Mouse (Mus musculus) lung, postnatal 10 days (tissue): ENCODE data around the gene Kcnt2.

ENCODE experiments used
- DNase-seq: peaks from one replicate; pipeline ENCODE4 v3.0.0; 2021

The Kcnt2 gene

DNA sequence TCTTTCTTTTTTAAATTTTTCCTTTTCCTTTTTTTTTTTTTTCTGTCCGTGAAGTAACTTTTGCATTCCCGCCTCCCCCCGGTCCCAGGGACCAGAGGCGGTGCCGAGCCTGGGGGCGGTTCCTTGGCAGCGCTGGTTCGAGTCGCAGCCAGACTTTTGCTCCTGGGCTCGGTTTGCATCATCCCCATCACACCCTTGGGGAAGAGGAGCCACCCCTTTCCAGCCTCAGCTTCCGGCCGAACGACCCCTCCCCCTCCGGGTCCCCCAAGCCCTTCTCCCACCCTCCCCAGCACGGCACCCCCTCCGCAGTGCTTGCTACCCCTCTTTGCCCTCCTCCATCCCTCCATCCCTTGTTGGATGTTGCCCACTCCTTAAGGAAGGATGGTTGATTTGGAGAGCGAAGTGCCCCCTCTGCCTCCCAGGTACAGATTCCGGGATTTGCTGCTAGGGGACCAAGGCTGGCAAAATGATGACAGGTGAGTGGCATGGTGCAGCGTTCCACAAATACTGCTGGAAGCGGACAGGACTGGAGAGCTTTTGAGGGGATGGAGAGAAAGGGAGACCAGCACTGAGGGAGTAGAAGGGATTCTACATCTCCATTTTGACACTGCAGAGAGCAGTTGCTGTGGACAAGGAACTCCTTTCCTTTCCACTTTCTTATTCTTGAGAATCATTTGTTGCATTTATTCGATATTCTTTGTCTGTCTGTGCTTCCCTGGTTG is at the start of gene Kcnt2:
Gene Kcnt2 (plus strand): TSS at position 283 of the 722 bp plus-strand sequence.
- peak; percentile 18 for DNase-seq

DNA sequence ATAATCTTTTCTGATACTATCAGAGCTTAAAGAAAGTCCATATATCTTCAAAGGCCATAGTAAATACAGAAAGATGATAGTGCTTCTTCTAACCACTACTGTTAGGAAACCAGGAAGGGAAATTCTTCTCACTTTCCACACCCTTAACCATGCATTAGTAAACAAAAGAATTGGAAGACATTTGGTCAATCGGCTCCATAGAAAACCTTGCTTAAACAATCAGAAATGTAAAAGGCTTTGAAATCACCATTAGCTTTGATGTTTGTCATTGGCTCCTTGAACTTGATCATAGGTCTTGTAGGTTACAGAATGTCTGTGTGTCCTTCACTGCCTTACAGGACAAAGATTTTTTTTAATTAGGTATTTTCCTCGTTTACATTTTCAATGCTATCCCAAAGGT is 40.6 kb upstream of the Kcnt2 start:
- DNase-seq = no peak

DNA sequence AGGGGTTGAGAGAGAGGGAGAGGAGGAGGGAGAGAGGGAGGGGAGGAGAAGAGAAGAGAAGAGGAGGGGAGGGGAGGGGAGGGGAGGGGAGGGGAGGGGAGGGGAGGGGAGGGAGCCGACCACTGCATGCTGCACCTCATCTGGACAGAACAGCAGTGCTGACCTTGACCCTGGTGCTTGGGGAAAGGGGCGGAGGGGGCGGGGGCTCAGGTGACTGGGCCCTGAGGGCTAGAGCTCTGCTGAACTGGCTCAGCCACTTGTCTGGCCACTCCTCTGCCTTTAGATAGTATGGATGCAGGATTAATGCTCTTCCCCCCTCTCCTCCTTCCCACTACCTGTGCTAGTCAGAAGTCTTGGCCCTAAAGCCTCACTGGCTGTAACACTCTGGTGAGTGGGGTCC is 20.7 kb upstream of the Kcnt2 start:
- DNase-seq = no peak

DNA sequence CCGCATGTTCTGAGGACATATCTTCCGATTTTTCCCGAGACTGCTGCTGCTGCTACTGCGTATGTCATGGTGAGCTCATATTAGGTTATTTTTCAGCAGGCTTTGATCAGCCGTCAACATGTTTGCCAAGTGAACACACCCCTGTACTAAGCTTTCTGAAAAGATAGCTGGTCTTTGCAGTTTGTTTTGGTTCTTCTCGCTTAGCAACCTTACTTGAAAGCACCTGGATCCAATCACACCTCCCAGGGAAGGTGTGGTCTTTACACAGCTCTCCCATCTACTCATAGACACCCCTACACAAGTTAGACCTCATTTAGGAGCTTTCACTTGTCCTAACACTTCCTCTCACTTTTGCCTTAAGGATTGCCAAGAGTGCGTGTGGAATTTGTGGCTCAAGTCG is 19.3 kb upstream of the Kcnt2 start:
- DNase-seq = no peak

- DNase-seq = peak; percentile 27
These were observed 493 bp upstream of the Kcnt2 start for GRCm38 (mm10) chr1:140245465-140245864.

GRCm38 (mm10) chr1:140264696-140265095 is 18.7 kb downstream of the Kcnt2 start:
- peak; percentile 8 for DNase-seq

- no peak for DNase-seq
These were observed 20.1 kb downstream of the Kcnt2 start for GRCm38 (mm10) chr1:140266047-140266446.

DNA sequence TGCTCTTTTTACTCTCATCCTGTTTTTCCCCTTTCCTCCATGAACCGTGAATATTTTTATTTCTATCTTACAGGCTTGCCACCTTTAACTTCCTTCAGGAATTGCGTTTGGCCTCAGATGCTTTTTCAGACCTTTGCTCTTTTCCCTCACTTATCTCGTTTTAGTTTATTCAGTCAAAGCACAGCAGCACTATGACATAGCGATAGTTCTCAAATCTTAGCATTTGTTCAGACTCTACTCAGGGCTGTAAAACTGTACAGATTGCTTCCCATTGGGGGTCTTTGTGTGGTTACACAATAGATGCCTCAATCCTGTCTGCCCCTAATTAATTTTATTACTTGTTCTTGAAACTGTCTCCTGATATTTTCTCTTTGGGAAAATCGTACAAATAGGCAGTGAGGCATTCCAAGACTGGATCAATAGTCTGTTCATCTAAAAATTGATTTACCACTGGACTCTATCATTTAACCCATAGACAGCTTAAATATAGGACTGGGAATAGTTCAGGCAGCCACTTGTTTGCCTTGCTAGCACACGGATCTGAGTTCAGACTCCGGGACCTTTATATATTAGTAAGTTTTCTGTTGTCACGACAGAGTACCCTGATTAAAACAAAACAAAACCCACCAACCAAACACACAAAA is 20.8 kb downstream of the Kcnt2 start:
- DNase-seq = no peak

- no peak for DNase-seq
These were observed 21.3 kb downstream of the Kcnt2 start for GRCm38 (mm10) chr1:140267288-140267687.

DNA sequence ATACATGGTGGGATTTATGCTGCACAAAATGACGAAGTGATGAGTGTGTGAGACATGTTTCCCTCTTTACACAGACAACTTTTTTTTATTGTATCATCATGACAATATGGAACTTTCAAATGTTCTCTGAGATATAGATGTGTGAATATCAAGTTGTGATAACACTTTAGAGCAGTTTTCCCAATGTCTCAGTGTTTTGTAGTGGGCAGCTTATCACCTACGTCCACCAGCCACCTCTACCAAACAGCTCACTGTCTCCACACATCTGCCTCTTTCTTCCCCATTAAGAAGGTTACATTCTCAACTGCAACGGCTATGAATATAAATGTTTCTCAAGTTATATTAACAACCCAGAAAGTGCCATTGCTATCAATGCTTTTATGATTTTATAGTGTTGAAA is 27.7 kb downstream of the Kcnt2 start:
- no peak for DNase-seq

GRCm38 (mm10) chr1:140275813-140276212 is 29.9 kb downstream of the Kcnt2 start:
- DNase-seq = no peak

DNA sequence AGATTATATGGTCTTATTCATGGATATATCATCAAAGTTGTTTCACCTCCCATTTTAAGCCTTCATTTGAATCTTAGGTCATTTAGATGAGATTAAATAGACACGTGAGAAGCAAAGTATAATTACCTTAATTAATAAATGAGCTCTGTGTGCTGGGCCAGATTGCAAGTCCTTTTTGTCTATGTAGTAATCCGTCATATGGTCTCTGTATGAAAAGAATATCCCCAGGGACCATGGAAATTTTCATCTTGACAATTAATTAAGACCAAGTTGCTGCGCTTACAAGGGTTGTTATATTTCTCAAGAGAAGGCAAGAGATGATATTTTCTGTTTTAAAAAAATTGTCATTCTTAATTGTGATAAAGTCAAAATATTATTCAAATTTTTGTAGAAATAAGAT is 47.2 kb downstream of the Kcnt2 start:
- no peak for DNase-seq

DNA sequence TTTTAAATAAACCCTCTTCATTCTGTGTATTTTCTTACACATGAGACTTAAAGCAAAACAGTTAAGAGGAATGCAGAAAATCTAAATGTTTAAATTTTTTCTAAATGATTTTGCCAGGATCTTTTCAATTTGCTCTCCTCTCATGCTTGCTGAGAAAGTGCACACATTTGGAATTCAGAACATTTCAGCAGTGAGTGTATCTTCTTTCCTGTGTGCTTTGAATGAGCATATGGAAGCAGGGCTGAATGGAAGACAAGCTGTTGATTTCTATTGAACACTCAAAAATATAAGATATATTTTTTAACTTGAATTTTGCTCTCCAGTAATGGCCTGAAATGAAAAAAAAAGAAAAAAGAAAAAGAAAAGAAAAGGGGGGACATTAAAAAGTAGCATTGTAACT is 49.5 kb downstream of the Kcnt2 start:
- no peak for DNase-seq

GRCm38 (mm10) chr1:140304244-140304643 is 58.3 kb downstream of the Kcnt2 start:
- DNase-seq = no peak

GRCm38 (mm10) chr1:140305344-140305743 is 59.4 kb downstream of the Kcnt2 start:
- DNase-seq = no peak

DNA sequence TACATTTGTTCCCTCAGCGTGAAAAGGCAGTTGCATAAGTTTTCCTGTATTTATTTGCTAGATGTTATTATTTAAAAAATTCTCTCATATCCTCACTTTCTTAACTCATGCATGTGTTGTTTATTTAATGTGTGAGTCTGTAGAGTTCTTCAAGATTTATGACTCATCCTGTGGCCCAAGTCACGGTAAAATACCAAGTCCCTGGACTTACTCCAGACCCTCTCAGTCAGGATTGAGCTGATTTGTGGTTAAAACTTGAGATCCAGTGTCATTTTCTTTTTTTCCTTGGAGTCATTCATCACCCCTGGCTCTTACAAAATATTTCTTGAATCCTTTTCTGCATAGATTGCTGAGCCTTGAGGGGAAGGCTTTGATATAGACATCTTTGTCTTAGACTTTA is 60.4 kb downstream of the Kcnt2 start:
- no peak for DNase-seq

DNA sequence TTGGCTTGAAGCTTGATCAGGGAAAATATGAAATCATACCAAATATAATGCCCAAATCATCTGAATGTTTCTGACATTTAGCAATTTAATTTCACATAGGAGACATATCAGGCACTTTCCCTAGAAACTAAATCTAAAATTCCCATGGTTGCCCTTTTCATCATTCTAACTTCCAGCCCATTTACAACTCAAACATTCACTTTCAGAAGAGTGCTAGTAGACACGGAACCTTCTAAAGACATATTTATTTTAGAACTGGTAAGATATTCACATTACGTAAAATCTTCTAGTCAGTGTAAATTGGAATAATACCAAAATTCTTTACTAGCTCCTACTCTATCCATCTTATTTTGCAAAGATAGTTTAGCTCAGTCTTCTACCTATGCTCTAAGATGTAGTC is 64.8 kb downstream of the Kcnt2 start:
- no peak for DNase-seq

- DNase-seq = no peak
These were observed 79.1 kb downstream of the Kcnt2 start for GRCm38 (mm10) chr1:140325088-140325487.

DNA sequence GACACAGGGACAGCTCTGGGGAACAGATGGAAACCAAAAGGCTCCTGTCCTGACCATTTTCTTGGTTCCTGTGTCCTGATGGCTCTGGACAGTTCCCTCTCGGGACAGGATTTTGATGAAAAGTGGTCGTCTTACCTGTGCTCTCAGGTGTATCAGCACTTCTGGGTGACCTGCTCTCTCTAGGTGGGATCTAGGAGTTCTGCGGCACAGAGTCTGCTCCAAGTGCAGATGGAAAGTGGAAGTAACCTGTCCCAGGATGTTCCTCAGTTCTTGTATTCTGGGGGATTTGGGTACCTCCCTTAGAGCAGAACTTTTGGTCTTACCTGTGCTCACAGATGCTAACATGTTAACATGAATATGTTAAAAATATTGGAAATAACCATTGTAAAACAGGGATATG is 80.8 kb downstream of the Kcnt2 start:
- no peak for DNase-seq

GRCm38 (mm10) chr1:140333702-140334101 is 87.7 kb downstream of the Kcnt2 start:
- no peak for DNase-seq

- DNase-seq = no peak
These were observed 92.5 kb downstream of the Kcnt2 start for GRCm38 (mm10) chr1:140338417-140338816.

DNA sequence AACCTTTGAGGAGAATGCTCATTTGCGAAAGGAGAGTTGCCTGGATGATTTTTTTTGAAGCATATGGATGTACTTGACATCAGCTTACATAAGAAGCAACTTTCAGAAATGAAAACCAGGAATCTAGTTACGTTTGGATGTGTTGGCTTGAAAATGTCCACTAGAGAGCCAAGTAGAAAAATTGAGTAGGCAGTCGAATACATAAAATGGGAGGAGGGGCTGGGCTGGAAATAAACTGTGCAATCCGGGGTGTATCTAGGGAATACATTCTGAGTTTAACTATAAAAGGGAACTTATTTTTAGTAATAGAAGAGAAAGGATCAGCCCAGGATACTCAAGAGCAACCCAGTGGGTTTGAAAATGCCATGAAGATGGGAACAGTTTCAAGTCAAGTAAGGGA is 93.4 kb downstream of the Kcnt2 start:
- no peak for DNase-seq

DNA sequence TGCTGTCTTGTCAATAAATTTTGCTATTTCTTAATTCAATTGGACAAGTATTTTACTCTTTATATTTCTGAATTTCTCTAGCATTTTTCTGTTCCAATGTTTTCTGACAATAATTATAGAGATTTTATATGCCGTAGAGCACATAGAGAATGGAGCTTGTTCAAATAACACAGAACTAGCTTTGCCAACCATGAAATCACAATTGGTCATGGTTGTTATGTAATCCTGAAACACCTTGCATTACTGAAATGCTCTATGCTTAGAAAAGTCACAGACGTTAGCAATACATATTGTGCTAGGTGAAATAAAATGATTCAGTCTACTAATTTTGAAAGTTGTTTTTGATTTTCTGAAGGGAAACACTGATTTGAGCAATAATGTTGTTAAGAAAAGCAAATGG is 118.8 kb downstream of the Kcnt2 start:
- DNase-seq = no peak

DNA sequence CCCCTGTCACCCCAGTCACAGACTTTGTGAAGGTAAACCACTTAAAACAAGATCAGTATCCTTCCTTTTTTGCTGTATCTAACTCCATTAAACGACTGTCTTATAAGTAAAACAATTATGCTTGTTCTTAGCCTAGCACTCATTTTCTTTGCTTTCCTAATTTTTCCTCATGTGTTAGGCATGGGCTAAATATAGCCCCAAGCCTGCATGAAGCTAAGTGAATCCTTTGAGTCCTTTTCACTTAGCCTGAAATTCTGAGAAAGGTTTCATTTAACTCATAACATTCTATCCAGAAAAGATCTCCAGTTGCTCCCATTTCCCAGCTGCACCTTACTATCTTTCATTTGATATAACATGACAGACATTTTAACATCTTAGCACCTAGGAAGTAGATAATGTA is 127.6 kb downstream of the Kcnt2 start:
- DNase-seq = no peak

DNA sequence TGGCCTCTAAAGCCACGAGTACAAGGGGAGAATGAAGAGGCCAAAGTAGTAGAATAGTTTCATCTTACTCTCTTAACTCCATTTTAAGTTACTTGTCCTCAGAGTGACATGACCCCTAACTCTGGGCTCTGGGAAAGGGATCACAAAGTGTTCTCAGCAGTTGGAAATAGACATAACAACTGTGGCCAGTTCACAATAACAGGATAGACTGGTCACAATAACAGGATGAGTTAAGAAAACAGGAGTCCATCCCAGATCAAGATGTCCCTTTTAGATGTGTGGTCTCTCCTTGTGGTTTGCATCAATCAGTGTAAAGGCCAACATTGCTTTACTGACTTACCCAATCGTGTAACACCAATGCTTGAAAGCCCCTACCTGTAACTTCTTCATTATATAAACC is 132.8 kb downstream of the Kcnt2 start:
- no peak for DNase-seq
